Comparison of ENCODE assay signal across 12 mouse cellular contexts in the genomic region with DNA sequence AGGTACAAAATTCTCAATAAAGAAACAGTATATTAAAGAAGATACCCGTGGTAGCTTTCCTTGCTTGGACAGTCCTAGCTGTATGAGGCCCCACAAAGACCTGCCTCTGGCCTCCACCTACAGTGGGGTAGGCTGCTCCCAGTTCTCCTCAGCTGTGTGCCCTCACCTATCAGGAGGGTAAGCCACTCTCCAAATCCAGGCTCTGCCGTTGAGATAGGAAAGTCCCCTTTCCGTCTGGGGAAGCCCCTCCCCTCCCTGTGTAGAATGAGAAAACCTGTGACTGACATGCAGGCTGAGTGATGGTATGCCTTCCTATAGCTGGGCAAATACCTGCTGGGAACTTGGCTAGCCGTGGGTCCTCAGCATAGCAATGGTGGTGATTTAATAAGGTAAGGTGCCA.
DNase-seq lines count a peak whose midpoint lies in the region; ATAC-seq and TF ChIP-seq lines count a peak whose summit lies in the region.
"Had no signal": no experiment of that assay in that cellular context is flagged by ENCODE, and none has a peak within 500 bp of the region (broad histone marks: within the 10 kb centered on the region; RNA-seq: fewer than 3 reads in every experiment).

No protein-coding gene starts in this region.

- no peak overlapping the region for H3K4me3 ChIP-seq in forebrain, embryonic 14.5 days (ENCODE audit: low read depth, low read length)
- H3K4me3 ChIP-seq in forebrain, embryonic 10.5 days: no peak overlapping the region
- no peak overlapping the region for H3K4me3 ChIP-seq in lung, embryonic 15.5 days
- no peak overlapping the region for H3K4me3 ChIP-seq in lung, adult 2 months (replicated peaks; ENCODE audit: extremely low read depth, low read depth, low read length)
- no peak overlapping the region for H3K4me3 ChIP-seq in hindbrain, embryonic 16.5 days (ENCODE audit: low read length)
- H3K4me3 ChIP-seq in neural tube, embryonic 14.5 days (ENCODE audit: low read depth, low read length): no peak overlapping the region
- H3K4me3 ChIP-seq: heart, embryonic 13.5 days had no signal

- H3K4me1 ChIP-seq in forebrain, embryonic 14.5 days (ENCODE audit: control insufficient read depth, insufficient read depth, low read length): peaks cover 41% of the 10 kb centered on the region
- H3K4me1 ChIP-seq in forebrain, embryonic 10.5 days: peaks cover 52% of the 10 kb centered on the region
- H3K4me1 ChIP-seq in lung, embryonic 15.5 days: peaks cover 31% of the 10 kb centered on the region
- no peaks in the 10 kb centered on the region for H3K4me1 ChIP-seq in lung, adult 2 months (ENCODE audit: control insufficient read depth, insufficient read depth, low read length)
- peaks cover 37% of the 10 kb centered on the region for H3K4me1 ChIP-seq in hindbrain, embryonic 16.5 days (ENCODE audit: control insufficient read depth, insufficient read depth, low read depth, low read length)
- H3K4me1 ChIP-seq in neural tube, embryonic 14.5 days (ENCODE audit: control insufficient read depth, insufficient read depth, low read length): peaks cover 33% of the 10 kb centered on the region

- peak overlapping the region; percentile 87 for H3K27ac ChIP-seq in forebrain, embryonic 14.5 days (ENCODE audit: low read depth, low read length)
- H3K27ac ChIP-seq in forebrain, embryonic 10.5 days: no peak overlapping the region
- H3K27ac ChIP-seq in lung, embryonic 15.5 days: 0 out of 2 replicates have a peak overlapping the region, but pooled peaks have one; percentile 11
- H3K27ac ChIP-seq in hindbrain, embryonic 16.5 days (ENCODE audit: low read depth, low read length): peak overlapping the region; percentile 86
- peak overlapping the region; percentile 80; the same call in 1 of the 2 replicates for H3K27ac ChIP-seq in neural tube, embryonic 14.5 days (ENCODE audit: low read depth, low read length)
- H3K27ac ChIP-seq: heart, embryonic 13.5 days; liver, embryonic 14.5 days had no signal

- 63% methylated on average over 4 of the region's 4 CpGs for WGBS in forebrain, embryonic 14.5 days
- 80% methylated on average over 4 of the region's 4 CpGs for WGBS in forebrain, embryonic 10.5 days
- 52% methylated on average over 4 of the region's 4 CpGs for WGBS in lung, embryonic 15.5 days
- WGBS in lung, adult 2 months: 56% methylated on average over 4 of the region's 4 CpGs
- 46% methylated on average over 4 of the region's 4 CpGs for WGBS in hindbrain, embryonic 16.5 days
- WGBS in neural tube, embryonic 14.5 days: 68% methylated on average over 4 of the region's 4 CpGs

- no peak overlapping the region for H3K4me2 ChIP-seq in forebrain, embryonic 14.5 days (ENCODE audit: low read length)
- no peak overlapping the region for H3K4me2 ChIP-seq in lung, embryonic 15.5 days
- no peak overlapping the region for H3K4me2 ChIP-seq in hindbrain, embryonic 16.5 days (ENCODE audit: low read length)
- H3K4me2 ChIP-seq in neural tube, embryonic 14.5 days (ENCODE audit: low read depth, low read length): no peak overlapping the region
- H3K4me2 ChIP-seq: heart, embryonic 13.5 days had no signal

- 0 out of 2 replicates have a peak, but pooled peaks have one; percentile 6 for ATAC-seq in forebrain, embryonic 14.5 days
- ATAC-seq in lung, embryonic 15.5 days (ENCODE audit: borderline replicate concordance, extremely low read depth, low FRiP score, low TSS enrichment): no peak
- ATAC-seq in hindbrain, embryonic 16.5 days: no peak
- no peak for ATAC-seq in neural tube, embryonic 14.5 days (ENCODE audit: low read depth)

- no peak for TF ChIP-seq POLR2A in lung, adult 2 months (IDR thresholded peaks at IDR 0.05; ENCODE audit: borderline replicate concordance, extremely low read depth, low read depth, low read length)

- H3K9ac ChIP-seq in forebrain, embryonic 14.5 days (ENCODE audit: low read length): no peak overlapping the region; the same call in 1 of the 2 replicates
- H3K9ac ChIP-seq in lung, embryonic 15.5 days: no peak overlapping the region
- no peak overlapping the region for H3K9ac ChIP-seq in hindbrain, embryonic 16.5 days (ENCODE audit: low read depth, low read length)
- H3K9ac ChIP-seq in neural tube, embryonic 14.5 days (replicated peaks; ENCODE audit: low read depth, low read length): no peak overlapping the region
- H3K9ac ChIP-seq: heart, embryonic 13.5 days; liver, embryonic 14.5 days had no signal

- H3K27me3 ChIP-seq in forebrain, embryonic 14.5 days (replicated peaks; ENCODE audit: control insufficient read depth, insufficient read depth, low read length): no peaks in the 10 kb centered on the region
- H3K27me3 ChIP-seq in forebrain, embryonic 10.5 days (ENCODE audit: poor library complexity, severe bottlenecking): no peaks in the 10 kb centered on the region
- no peaks in the 10 kb centered on the region for H3K27me3 ChIP-seq in lung, embryonic 15.5 days
- H3K27me3 ChIP-seq in hindbrain, embryonic 16.5 days (replicated peaks; ENCODE audit: control insufficient read depth, insufficient read depth, low read length): no peaks in the 10 kb centered on the region
- H3K27me3 ChIP-seq in neural tube, embryonic 14.5 days (ENCODE audit: control insufficient read depth, insufficient read depth, low read length): no peaks in the 10 kb centered on the region
- H3K27me3 ChIP-seq: heart, embryonic 13.5 days had no signal

- TF ChIP-seq CTCF in lung, adult 2 months (IDR thresholded peaks at IDR 0.05; ENCODE audit: insufficient read depth, low read length): no peak

- no peak for DNase-seq in forebrain, embryonic 14.5 days (ENCODE audit: low spot score)
- no peak for DNase-seq in forebrain, embryonic 10.5 days (ENCODE audit: extremely low spot score, low spot score)
- no peak for DNase-seq in lung, adult 2 months
- DNase-seq in thymus, postnatal 0 days (ENCODE audit: low spot score): no peak
- no peak for DNase-seq in embryo, embryonic 11 days
- DNase-seq: kidney, adult 9 months; right cerebral cortex, postnatal 25 days had no signal

- no peaks in the 10 kb centered on the region for H3K9me3 ChIP-seq in forebrain, embryonic 14.5 days (replicated peaks; ENCODE audit: control insufficient read depth, low read length)
- no peaks in the 10 kb centered on the region for H3K9me3 ChIP-seq in forebrain, embryonic 10.5 days
- H3K9me3 ChIP-seq in lung, embryonic 15.5 days: no peaks in the 10 kb centered on the region
- no peaks in the 10 kb centered on the region for H3K9me3 ChIP-seq in hindbrain, embryonic 16.5 days (ENCODE audit: control insufficient read depth, low read length)
- H3K9me3 ChIP-seq in neural tube, embryonic 14.5 days (ENCODE audit: control insufficient read depth, low read length): no peaks in the 10 kb centered on the region
- H3K9me3 ChIP-seq: heart, embryonic 13.5 days had no signal

- no peaks in the 10 kb centered on the region for H3K36me3 ChIP-seq in forebrain, embryonic 14.5 days (ENCODE audit: control insufficient read depth, insufficient read depth, low read length)
- H3K36me3 ChIP-seq in forebrain, embryonic 10.5 days (replicated peaks): peaks cover 13% of the 10 kb centered on the region
- H3K36me3 ChIP-seq in lung, embryonic 15.5 days: no peaks in the 10 kb centered on the region
- H3K36me3 ChIP-seq in hindbrain, embryonic 16.5 days (ENCODE audit: control insufficient read depth, insufficient read depth, low read length): no peaks in the 10 kb centered on the region
- no peaks in the 10 kb centered on the region for H3K36me3 ChIP-seq in neural tube, embryonic 14.5 days (ENCODE audit: control insufficient read depth, insufficient read depth, low read length)
- H3K36me3 ChIP-seq: heart, embryonic 13.5 days had no signal
